Comparison of ENCODE assay signal across 14 mouse cellular contexts in genomic region chr16:91367066-91367465, GRCm38 (mm10). TPM values are rescaled to one million over a fixed set of nuclear protein-coding genes. Genes with fewer than 3 reads are reported as not detected.
DNase-seq lines count a peak whose midpoint lies in the region; ATAC-seq and TF ChIP-seq lines count a peak whose summit lies in the region.
"Had no signal": no experiment of that assay in that cellular context is flagged by ENCODE, and none has a peak within 500 bp of the region (broad histone marks: within the 10 kb centered on the region; RNA-seq: fewer than 3 reads in every experiment).

No protein-coding gene starts in this region.

- WGBS in bone marrow, adult 2 months, result 15% methylated on average over 2 of the region's 2 CpGs
- 30% methylated on average over 2 of the region's 2 CpGs for WGBS in liver, embryonic 16.5 days (ENCODE audit: insufficient replicate concordance)
- 76% methylated on average over 2 of the region's 2 CpGs for WGBS in stomach, postnatal 0 days

- peak overlapping the region; percentile 90 for H3K27ac ChIP-seq in bone marrow, adult 2 months (ENCODE audit: control insufficient read depth, insufficient read depth, low read depth, low read length, poor library complexity)
- peak overlapping the region; percentile 85 for H3K27ac ChIP-seq in liver, embryonic 16.5 days (ENCODE audit: low read length)
- H3K27ac ChIP-seq in stomach, postnatal 0 days (replicated peaks), result 0 out of 2 replicates have a peak overlapping the region, but pooled peaks have one; percentile 13

- no peak for TF ChIP-seq CTCF in bone marrow, adult 2 months (IDR thresholded peaks at IDR 0.05; ENCODE audit: control insufficient read depth, insufficient read depth, low read length)
- TF ChIP-seq CTCF in stomach, postnatal 0 days (IDR thresholded peaks at IDR 0.05; ENCODE audit: low read depth), result no peak

- TF ChIP-seq POLR2A in bone marrow, adult 2 months (IDR thresholded peaks at IDR 0.05; ENCODE audit: borderline replicate concordance, control insufficient read depth, low read depth, low read length), result no peak

- ATAC-seq in liver, embryonic 16.5 days (ENCODE audit: low read depth), result peak; percentile 25; the same call in 1 of the 2 replicates
- no peak for ATAC-seq in stomach, postnatal 0 days (ENCODE audit: low FRiP score, low TSS enrichment)
- ATAC-seq: midbrain, embryonic 16.5 days had no signal

- H3K27me3 ChIP-seq in liver, embryonic 16.5 days (ENCODE audit: control insufficient read depth, insufficient read depth, low read depth, low read length), result no peaks in the 10 kb centered on the region
- no peaks in the 10 kb centered on the region for H3K27me3 ChIP-seq in stomach, postnatal 0 days (ENCODE audit: control insufficient read depth, insufficient read depth, low read length)
- H3K27me3 ChIP-seq: heart, embryonic 12.5 days had no signal

- peaks cover 8% of the 10 kb centered on the region for H3K4me1 ChIP-seq in bone marrow, adult 2 months (ENCODE audit: control insufficient read depth, insufficient read depth, low read length)
- H3K4me1 ChIP-seq in liver, embryonic 16.5 days (ENCODE audit: control insufficient read depth, low read depth, low read length), result peaks cover 27% of the 10 kb centered on the region
- H3K4me1 ChIP-seq in stomach, postnatal 0 days (replicated peaks; ENCODE audit: control insufficient read depth, insufficient read depth), result no peaks in the 10 kb centered on the region

- TF ChIP-seq EP300 in stomach, postnatal 0 days (optimal IDR thresholded peaks at IDR 0.05), result no peak

- H3K9ac ChIP-seq in liver, embryonic 16.5 days (ENCODE audit: low read depth, low read length), result peak overlapping the region; percentile 11; the same call in 1 of the 2 replicates
- no peak overlapping the region for H3K9ac ChIP-seq in stomach, postnatal 0 days (ENCODE audit: low read length)
- H3K9ac ChIP-seq: heart, embryonic 12.5 days had no signal

- no peak overlapping the region for H3K4me2 ChIP-seq in liver, embryonic 16.5 days (ENCODE audit: low read depth, low read length)
- no peak overlapping the region for H3K4me2 ChIP-seq in stomach, postnatal 0 days (replicated peaks; ENCODE audit: low read depth)
- H3K4me2 ChIP-seq: heart, embryonic 12.5 days had no signal

- peak; percentile 56 to 61 for DNase-seq in spleen, postnatal 36 days (ENCODE audit: low spot score in 2 of 2)
- DNase-seq in spleen, postnatal 4 days (ENCODE audit: low spot score in 2 of 2), result no peak
- no peak for DNase-seq in stomach, postnatal 0 days (ENCODE audit: low spot score)
- no peak for DNase-seq in adrenal gland, postnatal 36 days
- DNase-seq in right cerebral cortex, adult 2 months (ENCODE audit: low spot score in 2 of 2), result no peak
- DNase-seq: kidney, postnatal 4 days; lung, adult 2 months; right cerebral cortex, postnatal 25 days had no signal

- H3K36me3 ChIP-seq in liver, embryonic 16.5 days (ENCODE audit: control insufficient read depth, insufficient read depth), result no peaks in the 10 kb centered on the region
- no peaks in the 10 kb centered on the region for H3K36me3 ChIP-seq in stomach, postnatal 0 days (ENCODE audit: control insufficient read depth, insufficient read depth, low read length)
- H3K36me3 ChIP-seq: heart, embryonic 12.5 days had no signal

- no peaks in the 10 kb centered on the region for H3K9me3 ChIP-seq in liver, embryonic 16.5 days (replicated peaks; ENCODE audit: control insufficient read depth, low read length)
- no peaks in the 10 kb centered on the region for H3K9me3 ChIP-seq in stomach, postnatal 0 days (ENCODE audit: control insufficient read depth, low read length)
- H3K9me3 ChIP-seq: heart, embryonic 12.5 days had no signal

- H3K4me3 ChIP-seq in bone marrow, adult 2 months (replicated peaks; ENCODE audit: control insufficient read depth, low read depth, low read length), result no peak overlapping the region
- no peak overlapping the region for H3K4me3 ChIP-seq in liver, embryonic 16.5 days (ENCODE audit: low read depth, low read length)
- H3K4me3 ChIP-seq in stomach, postnatal 0 days (ENCODE audit: low read depth, low read length), result no peak overlapping the region
- H3K4me3 ChIP-seq: heart, embryonic 12.5 days had no signal

RNA-seq across cellular contexts. Expression of gene Ifnar2, which starts 5.5 kb away (rescaled TPM):
- polyA plus RNA-seq in bone marrow, adult 2 months (2011; ENCODE audit: insufficient read depth, insufficient read length, low replicate concordance, missing spikeins), result 32.5 and 41.1 TPM in 2 replicates
- 92.9 and 95.8 TPM in 2 replicates for polyA plus RNA-seq in liver, embryonic 16.5 days (2015; fragmentation: Nextera tagmentation; extraction: Ambion mirVana)
- 29.4 and 33.4 TPM in 2 replicates for polyA plus RNA-seq in stomach, postnatal 0 days (2015; fragmentation: Nextera tagmentation; extraction: Ambion mirVana)
- total RNA-seq in adrenal gland, postnatal 36 days (2021), result 100 to 1,000 TPM; 101 to 120 TPM

RNA-seq across cellular contexts. Expression of gene Gm21970, which starts 24.5 kb away (rescaled TPM):
- not detected in 2 replicates for polyA plus RNA-seq in bone marrow, adult 2 months (2011; ENCODE audit: insufficient read depth, insufficient read length, low replicate concordance, missing spikeins)
- not detected in 2 replicates for polyA plus RNA-seq in liver, embryonic 16.5 days (2015; fragmentation: Nextera tagmentation; extraction: Ambion mirVana)
- not detected in 2 replicates for polyA plus RNA-seq in stomach, postnatal 0 days (2015; fragmentation: Nextera tagmentation; extraction: Ambion mirVana)
- not detected for total RNA-seq in adrenal gland, postnatal 36 days (2021)
- total RNA-seq: adrenal gland, adult 18-20 months; left cerebral cortex, adult 8-10 months had no signal
- polyA plus RNA-seq: heart, embryonic 12.5 days; lung, adult 2 months; midbrain, embryonic 16.5 days had no signal

RNA-seq across cellular contexts. Expression of gene Il10rb, which starts 38.9 kb away (rescaled TPM):
- polyA plus RNA-seq in bone marrow, adult 2 months (2011; ENCODE audit: insufficient read depth, insufficient read length, low replicate concordance, missing spikeins), result 24.1 and 25.9 TPM in 2 replicates
- 32.3 and 33.6 TPM in 2 replicates for polyA plus RNA-seq in liver, embryonic 16.5 days (2015; fragmentation: Nextera tagmentation; extraction: Ambion mirVana)
- 52.3 and 55.4 TPM in 2 replicates for polyA plus RNA-seq in stomach, postnatal 0 days (2015; fragmentation: Nextera tagmentation; extraction: Ambion mirVana)
- total RNA-seq in adrenal gland, postnatal 36 days (2021), result 100 to 1,000 TPM; 202 to 301 TPM

Comparison
In these comparisons a context has a peak if more than half of its experiments do, and no peak if none do; other contexts are left out.
1. DNase-seq: peak in spleen, postnatal 36 days (2 of 2); none in spleen, postnatal 4 days (0 of 2), stomach, postnatal 0 days (single experiment), adrenal gland, postnatal 36 days (0 of 2) and right cerebral cortex, adult 2 months (0 of 2).
2. H3K27ac ChIP-seq: peak in every context shown above with its lines; median percentile 90 in bone marrow, adult 2 months; 85 in liver, embryonic 16.5 days; 13 in stomach, postnatal 0 days.